Mouse (Mus musculus) monocyte, adult 5-6 weeks (primary cell): ENCODE measurements around the gene Trappc12. TPM values are rescaled to one million over a fixed set of nuclear protein-coding genes. Genes with fewer than 3 reads are reported as not detected.

Experiments
- ATAC-seq: fragments of 153-309, 156-312 bp; replicated peaks from 2 replicates; pipeline ENCODE4 v1.8.0; 2017; ENCODE audit warnings: mild to moderate bottlenecking; ENCODE audit not compliant: low TSS enrichment, insufficient number of reproducible peaks, severe bottlenecking, poor library complexity, low FRiP score
- total RNA-seq: library from RNA; stranded (forward); fragments of 200-1000, 200-491, 200-594 nt; gene quantifications from 3 replicates; pipeline ENCODE4 v1.2.3, GENCODE M21; 2017

The Trappc12 gene
- total RNA-seq, 1 experiment from 2014 or later = 37.4 TPM

GRCm38 (mm10) chr12:28697821-28698595 is 52.3 kb downstream of the Trappc12 start:
- no peak for ATAC-seq

DNA sequence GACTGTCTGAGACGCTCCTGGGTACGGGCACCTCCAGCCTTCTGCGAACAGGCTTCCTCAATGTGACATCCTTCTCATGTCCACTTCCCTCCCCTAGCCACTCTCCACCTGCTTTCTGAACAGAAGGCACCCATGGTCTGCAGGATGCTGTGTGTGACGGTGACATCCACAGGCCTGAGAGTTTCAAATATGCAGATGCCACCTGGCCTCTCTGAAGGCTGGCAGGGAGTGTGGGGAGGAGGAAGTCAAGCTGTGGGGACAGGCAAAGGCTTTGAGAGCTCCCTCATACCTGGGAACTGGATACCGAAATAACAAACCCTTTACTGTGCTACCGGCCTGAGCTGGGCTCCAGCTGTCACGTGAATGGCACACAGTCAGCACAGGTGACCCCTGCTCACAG is 55.5 kb downstream of the Trappc12 start:
- ATAC-seq = no peak

DNA sequence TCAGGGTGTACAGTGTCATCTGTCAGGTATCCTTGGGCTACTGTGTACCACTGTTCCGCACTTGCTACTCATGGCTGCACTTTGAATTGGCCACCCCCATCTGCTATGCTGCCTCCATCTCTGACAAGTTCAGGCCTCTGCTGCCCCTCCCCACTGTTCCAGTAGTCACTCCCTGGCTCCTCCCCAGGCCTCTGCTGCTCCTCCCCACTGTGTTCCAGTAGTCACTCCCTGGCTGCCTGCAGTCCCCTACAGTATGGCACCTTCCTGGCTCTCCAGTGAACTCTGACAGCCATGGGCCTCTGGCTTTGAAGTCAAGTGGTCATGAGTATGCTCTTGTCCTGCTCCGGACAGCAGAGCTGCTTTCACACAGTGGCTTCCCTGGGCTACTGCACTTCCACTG is 56.0 kb downstream of the Trappc12 start:
- ATAC-seq = no peak

GRCm38 (mm10) chr12:28693738-28694137 is 56.5 kb downstream of the Trappc12 start:
- no peak for ATAC-seq

DNA sequence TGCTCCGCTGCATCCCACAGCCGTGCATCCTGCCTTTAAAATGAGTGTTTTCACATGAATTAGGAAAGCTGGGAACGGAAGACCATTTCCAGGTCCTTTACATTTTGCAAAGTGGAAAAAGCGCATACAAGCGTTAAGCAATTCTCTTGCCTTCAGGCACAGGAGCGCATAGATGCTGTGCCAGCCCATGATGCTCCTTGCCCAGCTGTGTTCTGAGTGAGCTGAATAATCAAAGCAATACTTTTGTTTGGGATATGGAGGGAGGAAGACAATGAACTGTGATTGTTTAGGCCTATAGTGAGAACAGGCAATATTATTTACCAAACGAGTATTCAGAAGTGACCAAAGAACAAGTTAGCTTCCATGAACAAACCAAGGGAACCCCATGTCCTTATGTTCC is 59.5 kb downstream of the Trappc12 start:
- ATAC-seq = no peak

DNA sequence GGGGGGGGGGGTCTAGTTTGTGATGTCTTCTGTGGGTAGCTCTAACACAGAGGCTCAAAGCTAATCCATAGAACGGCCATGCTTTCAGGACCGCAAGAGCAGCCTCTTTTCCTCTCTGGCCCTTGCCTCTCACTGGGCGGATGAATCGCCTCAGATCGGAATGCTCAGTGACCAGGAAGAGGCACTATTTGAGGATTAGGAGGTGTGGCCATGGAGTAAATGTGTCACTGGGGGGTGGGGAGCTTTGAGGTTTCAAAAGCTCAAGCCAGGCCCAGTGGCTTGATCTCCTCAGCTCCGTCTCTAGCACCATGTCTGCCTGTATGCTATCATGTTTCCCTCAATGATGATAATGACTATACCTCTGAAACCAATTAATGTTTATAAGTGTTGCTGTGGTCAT is 61.3 kb downstream of the Trappc12 start:
- no peak for ATAC-seq

- no peak for ATAC-seq
Measured at GRCm38 (mm10) chr12:28686199-28686879, 63.9 kb downstream of the Trappc12 start.

GRCm38 (mm10) chr12:28685771-28686170 is 64.5 kb downstream of the Trappc12 start:
- ATAC-seq = no peak

DNA sequence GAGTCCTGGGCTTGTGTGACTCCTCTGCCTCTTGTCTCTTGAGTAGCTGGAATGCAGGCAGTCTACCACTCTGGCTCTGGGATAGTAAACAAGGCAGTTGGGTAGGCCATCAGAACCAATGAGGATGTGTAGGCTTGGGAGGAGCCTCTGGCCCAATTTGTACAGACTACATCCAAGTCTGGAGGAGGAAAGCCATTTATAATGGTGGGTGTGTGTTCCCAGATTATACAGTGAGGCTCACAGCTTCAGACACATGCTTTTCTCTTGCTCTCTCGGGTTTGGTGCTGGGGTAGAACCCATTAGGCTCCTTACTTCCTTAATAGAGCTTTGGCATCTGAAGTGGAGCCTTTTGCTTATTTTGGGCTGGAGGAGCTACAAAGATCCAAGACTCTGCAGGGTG is 65.6 kb downstream of the Trappc12 start:
- ATAC-seq = no peak

- no peak for ATAC-seq
Measured at GRCm38 (mm10) chr12:28675925-28676209, 74.4 kb downstream of the Trappc12 start.

DNA sequence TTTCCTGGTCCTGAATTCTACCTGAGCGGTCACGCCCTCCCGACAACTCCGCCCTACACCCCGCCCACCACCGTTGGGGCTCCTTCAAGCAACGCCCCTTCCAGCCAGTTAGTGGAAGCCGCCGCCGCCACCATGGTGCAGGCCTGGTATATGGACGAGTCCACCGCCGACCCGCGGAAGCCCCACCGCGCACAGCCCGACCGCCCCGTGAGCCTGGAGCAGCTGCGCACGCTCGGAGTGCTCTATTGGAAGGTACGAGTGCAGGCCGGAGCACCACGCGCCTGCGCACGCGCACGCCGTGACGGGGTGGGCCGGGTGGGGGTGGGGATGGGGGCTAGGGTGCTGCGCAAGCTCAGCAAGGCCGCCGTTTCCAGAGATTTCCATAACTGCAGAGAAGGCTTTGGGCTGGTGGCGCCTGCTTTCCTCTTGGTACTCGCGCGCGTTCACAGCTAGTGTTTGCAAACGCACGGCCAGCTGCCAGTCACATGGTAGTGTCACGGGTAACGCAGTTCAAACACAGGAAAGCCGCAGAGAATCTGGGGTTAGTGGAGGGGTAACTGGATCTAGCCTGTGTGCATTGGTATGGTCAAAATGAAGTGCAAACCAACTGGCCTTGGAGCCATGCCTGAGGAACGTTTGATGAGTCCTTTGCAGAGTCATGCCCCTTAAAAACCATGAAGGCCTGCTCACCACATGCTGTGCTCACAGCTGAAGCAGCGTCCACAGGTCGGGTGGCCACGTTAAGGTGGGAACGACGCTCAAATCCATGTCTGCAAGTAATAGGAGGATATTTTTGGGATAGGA is 74.9 kb downstream of the Trappc12 start, which contains the start of gene Adi1:
TSS of gene Adi1 (plus strand) at position 111 of the 804 bp plus-strand sequence.
- ATAC-seq = peak; percentile 81

GRCm38 (mm10) chr12:28674038-28674720 is 76.1 kb downstream of the Trappc12 start:
- ATAC-seq = no peak

- ATAC-seq = no peak
Measured at GRCm38 (mm10) chr12:28667287-28667686, 83.0 kb downstream of the Trappc12 start.

DNA sequence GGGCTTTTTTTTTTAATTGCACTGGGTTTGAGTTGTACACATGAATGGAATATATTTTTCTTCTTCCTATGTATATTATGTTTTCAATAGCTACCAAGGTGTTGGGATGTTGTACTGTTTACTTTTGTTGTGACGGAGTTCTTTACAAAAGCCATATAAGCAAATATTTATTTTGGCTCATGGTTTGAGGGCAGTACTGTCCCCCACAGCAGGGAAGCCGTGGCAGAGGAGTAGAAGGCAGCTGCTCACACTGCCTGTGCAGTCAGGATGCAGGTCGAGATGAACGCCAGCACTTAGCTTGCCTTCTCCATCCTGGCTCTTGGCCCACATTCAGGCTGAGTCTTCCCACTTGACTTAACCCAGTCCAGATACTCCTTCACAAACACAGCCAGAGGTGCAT is 83.5 kb downstream of the Trappc12 start:
- ATAC-seq = no peak

- no peak for ATAC-seq
Measured at GRCm38 (mm10) chr12:28662628-28663027, 87.6 kb downstream of the Trappc12 start.

GRCm38 (mm10) chr12:28649141-28650110 is 100.8 kb downstream of the Trappc12 start, which contains the start of gene Rnaseh1:
Gene Rnaseh1 (plus strand): TSS chr12:28649602.
- ATAC-seq = peak; percentile 92
